Mouse (Mus musculus) thymus, adult 2 months (tissue): Measurements from ENCODE around the gene Cdh22. TPM values are rescaled to one million over a fixed set of nuclear protein-coding genes. Genes with fewer than 3 reads are reported as not detected.

ENCODE experiments used
- DNase-seq: peaks from one replicate; pipeline ENCODE4 v3.0.0; 2021
- H3K27ac ChIP-seq: fragments of 200-500 bp; 2 replicates; pipeline ENCODE4 v1.5.1; 2012; ENCODE audit warnings: low read length, control low read depth; ENCODE audit not compliant: control insufficient read depth, insufficient read depth
- H3K27me3 ChIP-seq: fragments of 200-500 bp; 2 replicates; pipeline ENCODE4 v1.6.1; 2012; ENCODE audit warnings: mild to moderate bottlenecking, low read length, moderate library complexity, mixed read lengths; ENCODE audit not compliant: control insufficient read depth, insufficient read depth
- H3K36me3 ChIP-seq: fragments of 200-500 bp; 2 replicates; pipeline ENCODE4 v1.6.1; 2012; ENCODE audit warnings: mild to moderate bottlenecking, low read length, moderate library complexity; ENCODE audit not compliant: control insufficient read depth, insufficient read depth
- H3K4me1 ChIP-seq: fragments of 200-500 bp; replicated peaks from 2 replicates; pipeline ENCODE4 v1.6.1; 2012; ENCODE audit warnings: low read length; ENCODE audit not compliant: control insufficient read depth, insufficient read depth
- H3K4me3 ChIP-seq: fragments of 200-500 bp; 2 replicates; pipeline ENCODE4 v1.5.1; 2012; ENCODE audit warnings: mild to moderate bottlenecking, low read length, control low read depth, moderate library complexity; ENCODE audit not compliant: control insufficient read depth, insufficient read depth
- CTCF ChIP-seq: fragments of 200-500 bp; IDR thresholded peaks from 2 replicates; pipeline ENCODE4 v1.5.1; 2012; ENCODE audit warnings: mild to moderate bottlenecking, control low read depth, low read length, moderate library complexity, borderline replicate concordance; ENCODE audit not compliant: control insufficient read depth, poor library complexity, insufficient read depth; ENCODE audit errors: extremely low read depth
- POLR2A ChIP-seq: fragments of 200-500 bp; IDR thresholded peaks from 2 replicates; pipeline ENCODE4 v1.6.1; 2012; ENCODE audit warnings: mild to moderate bottlenecking, low read length, control low read depth, moderate library complexity; ENCODE audit not compliant: control insufficient read depth, poor library complexity, insufficient read depth; ENCODE audit errors: extremely low read depth
- WGBS: fragments of 180-500 bp; shearing (Covaris S2); methylation state at CpG from one replicate; pipeline ENCODE4 v1.1.7; 2018; 5-methylcytosine and 5-hydroxymethylcytosine counted together
- polyA plus RNA-seq: library from polyadenylated mRNA; depleted of rRNA; stranded (reverse); fragments of >200 nt; gene quantifications from 2 replicates; pipeline ENCODE4 v1.2.3, GENCODE M21; 2012

Gene Cdh22
- polyA plus RNA-seq, 1 experiment, result 1.2 TPM

DNA sequence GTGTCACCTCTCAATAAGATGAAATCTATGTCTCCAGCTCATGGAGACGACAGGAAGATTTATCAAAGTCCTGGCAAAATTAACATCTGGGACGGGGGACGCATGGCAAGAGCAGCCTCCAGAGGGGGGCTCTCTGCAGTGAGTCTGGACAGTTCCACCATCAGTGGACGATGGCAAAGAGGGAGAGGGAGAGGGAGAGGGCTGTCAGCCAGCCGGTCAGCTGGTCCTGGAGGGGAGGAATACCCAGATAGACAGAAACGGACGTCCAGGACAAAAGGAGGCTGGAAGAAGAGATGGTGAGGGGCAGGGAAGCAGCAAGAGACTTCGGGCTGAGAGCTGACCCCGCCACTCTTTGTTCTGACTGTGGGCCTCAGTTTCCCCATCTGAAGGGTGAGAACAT, 18.1 kb upstream of the Cdh22 start:
- no peaks in the 10 kb centered on the region for H3K4me1 ChIP-seq
- H3K36me3 ChIP-seq, result no peaks in the 10 kb centered on the region
- no peaks in the 10 kb centered on the region for H3K27me3 ChIP-seq
- DNase-seq, result no peak
- no peak overlapping the region for H3K4me3 ChIP-seq
- WGBS, result 86% methylated on average over 9 of the region's 9 CpGs
- TF ChIP-seq CTCF, result no peak
- TF ChIP-seq POLR2A, result no peak
- no peak overlapping the region for H3K27ac ChIP-seq

DNA sequence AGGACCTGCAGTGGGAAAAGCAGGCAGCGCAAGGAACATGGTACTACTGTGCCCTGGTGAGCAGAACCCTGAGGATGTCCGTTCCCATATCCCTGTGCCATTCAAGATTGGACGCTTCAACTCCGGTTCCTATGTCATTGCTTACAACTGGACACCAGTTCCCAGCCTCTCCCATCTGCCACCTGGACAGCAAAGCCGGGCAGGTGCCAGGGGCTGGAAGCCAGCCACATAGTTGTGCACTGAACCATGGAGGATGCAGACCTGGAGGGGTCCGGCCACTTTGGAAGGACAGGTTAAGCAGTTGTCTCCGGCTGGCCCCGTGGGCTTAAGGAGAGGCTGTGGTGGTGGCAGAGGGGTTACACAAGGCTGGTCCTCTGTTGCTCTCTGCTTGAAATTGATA, 17.7 kb upstream of the Cdh22 start:
- no peaks in the 10 kb centered on the region for H3K4me1 ChIP-seq
- no peak overlapping the region for H3K27ac ChIP-seq
- no peaks in the 10 kb centered on the region for H3K36me3 ChIP-seq
- TF ChIP-seq CTCF (no peak), POLR2A (no peak)
- 95% methylated on average over 8 of the region's 8 CpGs for WGBS
- H3K27me3 ChIP-seq, result no peaks in the 10 kb centered on the region
- DNase-seq, result no peak
- no peak overlapping the region for H3K4me3 ChIP-seq

DNA sequence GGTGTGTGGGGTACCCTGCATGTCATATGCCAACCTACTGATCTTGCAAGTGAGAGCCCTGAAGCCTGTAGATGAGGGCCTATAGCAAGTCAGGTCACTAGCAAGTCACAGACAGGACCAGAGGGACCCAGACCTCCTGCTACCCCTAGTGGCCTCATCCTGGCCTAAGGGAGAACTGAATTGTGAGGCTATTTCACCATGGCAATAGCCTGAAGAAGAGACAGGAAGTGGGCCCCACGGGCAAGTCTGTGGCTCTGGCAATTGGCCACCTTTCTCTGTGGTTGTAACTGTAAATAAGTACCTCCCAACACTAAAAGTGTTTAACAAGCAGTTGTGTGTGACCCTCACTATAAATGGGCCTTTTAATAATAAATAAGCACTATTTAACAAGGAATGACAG, 16.2 kb upstream of the Cdh22 start:
- WGBS, result 0% methylated on average over 1 of the region's 1 CpGs
- Histone ChIP-seq H3K27ac (no peak overlapping the region), H3K4me1 (no peaks in the 10 kb centered on the region), H3K36me3 (no peaks in the 10 kb centered on the region), H3K4me3 (no peak overlapping the region), H3K27me3 (no peaks in the 10 kb centered on the region)
- no peak for DNase-seq
- TF ChIP-seq POLR2A (no peak), CTCF (no peak)

DNA sequence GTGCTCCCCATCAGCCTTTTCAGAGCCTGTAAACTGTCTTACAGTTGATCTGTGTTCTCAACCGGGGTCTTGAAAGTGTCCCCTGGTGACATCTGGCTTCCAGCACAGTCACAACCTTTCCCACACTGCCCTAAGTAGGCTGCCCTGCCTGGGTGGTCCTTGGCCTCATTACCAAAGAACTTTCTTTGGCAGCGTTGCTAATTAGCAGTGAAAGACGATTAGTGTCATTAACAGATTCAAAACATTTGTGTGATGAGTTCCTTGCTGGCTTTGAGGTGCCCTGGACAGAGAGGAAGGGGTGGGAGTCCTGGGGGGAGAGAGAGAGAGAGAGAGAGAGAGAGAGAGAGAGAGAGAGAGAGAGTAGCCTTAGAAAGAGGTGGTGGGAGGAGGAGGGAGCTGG, 14.3 kb upstream of the Cdh22 start:
- H3K27me3 ChIP-seq, result no peaks in the 10 kb centered on the region
- no peaks in the 10 kb centered on the region for H3K36me3 ChIP-seq
- 76% methylated on average over 3 of the region's 3 CpGs for WGBS
- no peak for DNase-seq
- peaks cover 3% of the 10 kb centered on the region; the same call in 1 of the 2 replicates for H3K4me1 ChIP-seq
- no peak for TF ChIP-seq POLR2A
- TF ChIP-seq CTCF, result no peak
- no peak overlapping the region for H3K27ac ChIP-seq
- no peak overlapping the region for H3K4me3 ChIP-seq

DNA sequence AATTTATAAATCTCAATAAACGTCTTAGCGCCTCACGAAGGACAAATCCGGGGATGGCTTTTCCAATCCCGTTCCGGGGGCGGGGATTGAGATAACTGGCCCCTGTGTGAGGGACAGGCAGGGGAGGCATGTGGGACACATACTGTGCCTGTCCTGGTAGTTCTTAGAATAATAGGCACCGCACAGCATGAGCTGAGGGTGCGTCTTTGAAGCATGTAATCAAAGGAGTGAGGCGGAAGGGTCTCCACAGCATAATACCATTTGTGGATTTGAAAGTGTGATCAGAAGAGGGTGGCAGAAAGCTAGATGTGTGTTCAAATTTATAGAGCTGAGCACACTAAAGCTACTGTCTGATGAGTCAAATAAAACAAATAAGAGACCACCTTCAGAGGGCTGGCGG, 11.7 kb upstream of the Cdh22 start:
- TF ChIP-seq POLR2A, result no peak
- TF ChIP-seq CTCF, result no peak
- DNase-seq, result no peak
- 82% methylated on average over 11 of the region's 11 CpGs for WGBS
- Histone ChIP-seq H3K27me3 (no peaks in the 10 kb centered on the region), H3K27ac (no peak overlapping the region), H3K4me3 (no peak overlapping the region), H3K36me3 (no peaks in the 10 kb centered on the region), H3K4me1 (peaks cover 3% of the 10 kb centered on the region; the same call in 1 of the 2 replicates)

- no peak for DNase-seq
- H3K36me3 ChIP-seq, result no peaks in the 10 kb centered on the region
- H3K27ac ChIP-seq, result no peak overlapping the region
- peaks cover 3% of the 10 kb centered on the region; the same call in 1 of the 2 replicates for H3K4me1 ChIP-seq
- no peaks in the 10 kb centered on the region; the same call in 1 of the 2 replicates for H3K27me3 ChIP-seq
- no peak overlapping the region for H3K4me3 ChIP-seq
- 57% methylated on average over 11 of the region's 11 CpGs for WGBS
- TF ChIP-seq CTCF (no peak), POLR2A (no peak)
Measured at GRCm38 (mm10) chr2:165243122-165243720, 8.6 kb upstream of the Cdh22 start.

GRCm38 (mm10) chr2:165242575-165242974, 7.9 kb upstream of the Cdh22 start:
- H3K4me3 ChIP-seq, result no peak overlapping the region
- H3K36me3 ChIP-seq, result no peaks in the 10 kb centered on the region
- TF ChIP-seq POLR2A, result no peak
- no peak for TF ChIP-seq CTCF
- DNase-seq, result no peak
- H3K27ac ChIP-seq, result no peak overlapping the region
- H3K27me3 ChIP-seq, result peaks cover 2% of the 10 kb centered on the region; the same call in 1 of the 2 replicates
- peaks cover 3% of the 10 kb centered on the region; the same call in 1 of the 2 replicates for H3K4me1 ChIP-seq
- 48% methylated on average over 13 of the region's 13 CpGs for WGBS
